Mouse (Mus musculus) right cerebral cortex, postnatal 4 days (tissue): ENCODE results near the gene Tpcn2.

Experiments
- DNase-seq: peaks from one replicate; pipeline ENCODE4 v3.0.0-alpha.2; 2022

Tpcn2 gene

DNA sequence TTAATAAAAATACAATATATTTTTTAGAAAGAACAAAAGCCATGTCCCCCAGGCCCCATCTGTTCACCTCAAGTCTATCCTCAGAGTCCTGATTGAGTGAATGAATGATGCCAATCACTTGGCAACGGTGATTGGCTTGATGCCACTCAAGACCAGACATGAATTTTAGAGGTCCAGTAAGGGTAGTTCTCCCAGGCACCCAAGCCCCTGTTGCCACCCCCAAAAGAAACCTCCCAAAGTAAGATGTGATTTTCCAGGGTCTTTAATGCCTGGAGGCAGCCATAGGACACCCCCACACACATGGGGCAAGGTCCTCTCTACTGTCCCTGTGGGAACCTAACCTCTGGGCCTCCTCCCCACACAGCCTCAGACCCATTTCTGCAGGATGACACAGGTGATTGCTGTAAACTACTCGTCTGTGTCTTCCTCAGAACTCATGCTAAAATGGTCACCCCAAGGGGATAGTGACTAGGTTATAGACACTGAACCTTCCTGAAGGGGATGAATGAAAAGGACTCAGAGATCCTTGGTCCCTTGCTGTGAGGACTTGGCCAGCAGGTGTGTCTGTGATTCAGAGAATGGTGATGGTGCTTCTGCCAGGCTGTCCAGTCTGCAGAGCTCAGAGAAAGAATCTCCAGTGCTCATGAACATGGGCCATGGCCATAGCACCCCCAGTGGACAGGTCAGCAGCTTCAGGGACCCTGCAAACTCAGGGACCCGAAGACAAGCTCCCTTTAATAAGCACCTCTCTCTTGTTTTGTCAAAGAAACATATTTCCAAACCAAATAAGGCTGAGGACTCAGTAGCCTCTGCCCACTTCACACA lies 15.1 kb upstream of the Tpcn2 start:
- no peak for DNase-seq

DNA sequence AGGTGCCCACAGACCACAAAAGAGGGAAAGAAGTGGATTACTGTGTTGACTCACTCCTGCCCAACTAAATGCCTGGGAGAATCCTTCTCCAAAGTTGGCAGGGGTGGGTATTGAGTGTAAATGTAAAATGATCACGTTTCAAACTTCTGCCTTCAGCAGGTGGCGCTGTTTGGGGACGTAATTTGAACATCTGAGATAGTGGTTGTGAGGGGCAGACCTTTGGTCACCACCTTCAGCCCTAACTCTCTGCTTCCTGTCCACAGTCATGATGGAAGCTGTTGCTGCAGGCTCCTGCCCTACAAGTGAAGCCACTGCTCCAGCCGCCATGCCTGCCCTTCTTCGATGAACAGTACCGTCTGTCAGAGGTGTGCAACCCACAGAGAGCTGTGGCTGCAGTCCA lies 10.0 kb upstream of the Tpcn2 start:
- DNase-seq: no peak

DNA sequence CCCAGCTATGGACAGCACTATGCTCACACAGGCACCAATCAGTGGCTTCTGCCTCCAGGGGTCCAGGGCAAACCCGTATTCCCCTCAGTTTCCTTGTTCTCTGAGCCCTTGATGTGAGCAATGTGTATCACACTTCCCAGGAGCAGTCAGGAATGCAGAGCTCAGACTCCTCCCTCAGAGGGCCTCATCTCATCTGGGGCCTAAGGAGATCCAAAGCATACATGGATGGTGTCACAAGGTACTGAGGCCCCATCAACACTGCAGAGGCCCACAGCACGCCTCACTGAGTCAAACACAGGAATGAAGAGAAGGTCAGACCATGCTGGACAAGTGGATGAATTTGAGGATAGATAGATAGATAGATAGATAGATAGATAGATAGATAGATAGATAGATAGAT lies 8.9 kb upstream of the Tpcn2 start:
- DNase-seq: no peak

DNA sequence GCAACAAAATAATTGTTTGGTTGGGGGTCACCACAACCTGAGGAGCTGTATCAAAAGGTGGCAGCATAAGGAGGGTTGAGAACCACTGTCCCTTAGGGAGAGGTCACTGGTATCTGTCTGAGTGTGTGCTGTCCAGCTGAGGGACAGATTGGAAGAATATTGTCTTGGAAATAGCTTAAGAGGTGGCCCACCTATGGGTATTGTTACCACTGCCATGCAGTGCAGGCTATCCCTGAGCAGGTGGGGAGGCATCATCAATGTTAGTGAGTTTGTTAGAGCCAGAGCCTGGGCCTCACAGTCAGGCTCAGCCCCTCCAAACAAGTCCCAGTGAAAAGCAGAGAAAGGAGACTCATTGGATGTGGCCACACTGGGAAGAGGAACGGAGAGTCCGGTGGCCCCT lies 8.0 kb upstream of the Tpcn2 start:
- no peak for DNase-seq

DNA sequence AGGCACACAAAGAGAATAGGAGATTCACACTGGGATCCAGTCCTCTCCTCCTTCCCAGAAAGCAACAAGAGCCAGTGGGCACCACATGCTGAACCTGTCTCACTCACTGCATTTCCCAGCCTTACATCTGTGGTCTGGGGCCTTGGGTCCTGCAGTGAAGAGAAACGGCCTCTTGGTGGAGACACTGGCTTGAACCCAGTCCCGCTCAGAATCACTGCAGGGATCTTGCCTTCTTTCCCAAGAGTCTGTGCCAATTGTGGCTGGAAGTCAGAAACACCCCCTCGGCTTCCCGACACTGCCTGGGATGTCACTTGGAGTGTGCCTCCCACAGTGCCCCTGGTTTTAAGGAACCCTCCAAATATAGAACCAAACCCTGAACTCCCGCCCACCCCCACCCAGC lies 5.5 kb upstream of the Tpcn2 start:
- DNase-seq: no peak

DNA sequence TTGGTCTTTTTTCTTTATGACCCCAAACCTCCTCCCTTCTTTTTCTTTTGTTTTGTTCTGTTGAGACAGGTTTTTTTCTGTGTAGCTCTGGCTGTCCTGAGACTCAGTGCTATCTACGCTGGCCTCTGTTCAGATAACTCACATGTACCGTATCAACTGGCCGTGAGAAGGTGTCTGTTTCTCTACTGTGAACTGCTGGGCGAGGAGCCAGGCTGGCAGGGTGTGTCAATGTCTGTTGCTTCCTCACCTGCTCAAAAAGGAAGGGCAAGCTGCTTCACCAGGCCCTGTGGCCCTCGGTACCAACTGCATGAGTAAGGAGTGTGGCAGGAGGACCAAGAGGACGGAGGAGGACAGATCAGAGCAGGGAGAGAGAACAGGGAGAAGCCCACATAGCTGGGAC lies 3.6 kb upstream of the Tpcn2 start:
- DNase-seq: no peak

DNA sequence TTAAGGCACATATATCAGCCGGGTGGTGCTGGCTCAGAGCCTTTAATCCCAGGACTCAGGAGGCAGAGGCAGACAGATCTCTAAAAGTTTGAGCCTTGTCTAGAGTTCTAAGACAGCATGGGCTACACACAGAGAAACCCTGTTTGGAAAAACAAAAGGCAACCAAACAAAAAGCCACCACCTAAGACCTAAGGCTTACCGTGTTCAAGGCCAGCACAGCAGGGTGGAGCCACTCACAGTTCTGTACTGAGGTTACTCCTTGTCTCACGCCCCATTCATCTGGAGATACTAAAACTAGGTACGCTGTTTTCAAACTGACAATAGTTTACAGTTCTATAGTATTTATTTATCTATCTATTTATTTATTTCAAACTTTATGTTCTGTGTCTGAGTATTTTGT lies 1.7 kb upstream of the Tpcn2 start:
- DNase-seq: no peak

DNA sequence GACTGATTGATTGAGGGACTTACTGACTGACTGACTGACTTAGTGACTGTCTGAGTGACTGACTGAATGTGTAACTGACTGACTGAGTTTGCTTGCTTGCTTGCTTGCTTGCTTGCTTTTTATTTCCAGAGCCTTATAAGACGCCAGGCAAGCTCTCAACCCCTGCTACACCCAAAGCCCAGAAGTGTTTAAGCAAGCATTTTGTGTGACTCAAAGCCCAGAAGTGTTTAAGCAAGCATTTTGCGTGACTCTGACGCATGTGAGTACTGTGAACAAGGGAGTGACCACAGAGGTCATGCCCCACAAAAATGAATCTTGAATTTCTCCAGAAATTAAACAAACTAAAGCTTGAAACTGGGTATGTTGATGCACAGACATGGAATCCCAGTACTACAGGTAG lies 482 bp upstream of the Tpcn2 start:
- DNase-seq: no peak

DNA sequence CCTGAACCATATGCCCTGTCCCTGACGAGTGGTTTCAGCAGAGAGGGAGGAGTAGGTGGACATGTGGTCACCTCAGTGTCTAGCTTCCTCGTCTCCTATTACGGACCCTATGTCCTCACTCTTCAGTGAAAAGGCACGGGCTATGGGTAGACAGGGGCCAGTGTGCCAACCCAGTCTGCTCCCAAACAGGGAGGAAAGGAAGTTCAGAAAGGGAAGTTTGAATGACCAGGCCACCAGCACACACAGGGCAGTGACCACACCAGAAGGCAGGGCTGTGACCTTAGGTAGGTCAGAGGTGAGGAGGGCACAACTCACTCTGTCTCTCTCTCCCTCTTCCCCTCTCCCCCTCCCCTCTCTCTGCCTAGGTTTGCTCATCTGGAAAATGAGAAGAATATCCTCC lies 770 bp downstream of the Tpcn2 start:
- no peak for DNase-seq

DNA sequence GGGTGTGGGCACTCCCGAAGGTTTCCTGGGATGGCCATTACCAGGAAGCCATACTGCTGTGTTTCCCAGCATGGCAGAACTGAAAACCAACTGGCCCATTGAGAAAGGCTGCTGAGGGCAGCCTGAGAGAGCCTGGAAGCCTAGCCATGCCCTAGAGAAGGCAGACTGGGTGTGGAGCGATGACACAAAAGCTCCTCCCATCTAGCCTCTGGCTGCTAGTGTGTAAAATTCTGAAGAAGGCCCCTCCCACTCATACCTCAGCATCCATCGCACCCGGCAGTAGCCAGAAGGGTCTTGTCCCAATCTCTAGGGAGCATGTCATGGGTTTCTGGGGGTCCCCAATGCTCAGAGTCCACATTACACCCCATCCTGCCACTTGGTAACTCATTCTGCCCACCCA lies 2.4 kb downstream of the Tpcn2 start:
- DNase-seq: no peak

DNA sequence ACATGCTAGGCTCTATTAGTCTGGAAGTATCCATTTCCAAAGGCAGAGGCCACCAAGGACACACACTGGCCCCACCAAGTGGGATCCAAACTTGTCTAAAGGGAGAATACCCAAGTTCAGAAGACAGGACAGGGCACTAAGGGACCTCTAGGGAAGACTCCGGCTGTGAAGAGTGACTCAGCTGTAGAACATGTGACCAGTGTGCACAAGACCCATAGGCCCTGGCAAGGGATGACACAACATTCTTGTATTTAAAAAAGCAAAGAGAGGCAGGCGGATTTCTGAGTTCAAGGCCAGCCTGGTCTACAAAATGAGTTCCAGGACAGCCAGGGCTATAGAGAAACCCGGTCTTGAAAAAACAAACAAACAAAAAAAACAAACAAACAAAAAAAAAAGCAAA lies 8.3 kb downstream of the Tpcn2 start:
- DNase-seq: no peak

DNA sequence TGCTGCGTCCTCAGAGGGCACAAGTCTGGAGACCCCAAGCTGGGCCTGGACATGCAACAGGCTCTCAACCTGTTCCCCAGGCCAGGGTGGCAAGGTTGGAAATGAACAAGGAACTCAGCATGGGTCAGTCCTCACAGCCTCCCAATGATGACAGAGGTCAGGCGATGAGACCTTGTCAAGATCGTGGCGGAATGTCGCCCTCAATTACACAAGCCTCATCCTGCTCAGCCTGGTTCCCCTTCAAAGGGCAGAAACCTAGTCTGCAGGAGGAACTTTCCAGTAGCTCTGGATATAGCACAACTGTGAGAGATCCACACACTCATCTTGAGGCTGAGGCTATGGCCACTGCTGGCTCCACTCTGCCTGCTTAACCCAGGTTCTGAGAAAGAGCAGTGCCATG lies 12.9 kb downstream of the Tpcn2 start:
- no peak for DNase-seq

DNA sequence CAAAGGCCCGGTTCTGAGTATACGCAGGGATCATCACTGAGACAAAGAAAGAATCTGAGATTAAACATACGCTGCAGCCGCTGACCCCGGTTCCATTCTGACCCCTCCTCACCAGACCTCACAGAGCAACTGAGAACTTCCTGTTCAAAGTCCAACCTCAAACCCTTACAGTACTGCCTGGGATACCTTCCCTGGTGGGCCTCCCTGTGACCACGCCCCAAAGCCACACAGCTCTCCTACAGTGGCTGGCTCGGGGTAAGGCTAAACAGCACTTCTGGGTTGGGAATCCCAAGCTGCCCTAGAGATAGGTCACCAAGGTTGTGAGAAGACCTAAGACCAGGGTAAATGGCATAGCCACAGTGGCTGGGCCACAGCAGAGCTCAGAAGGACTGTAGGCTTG lies 14.9 kb downstream of the Tpcn2 start:
- DNase-seq: no peak

DNA sequence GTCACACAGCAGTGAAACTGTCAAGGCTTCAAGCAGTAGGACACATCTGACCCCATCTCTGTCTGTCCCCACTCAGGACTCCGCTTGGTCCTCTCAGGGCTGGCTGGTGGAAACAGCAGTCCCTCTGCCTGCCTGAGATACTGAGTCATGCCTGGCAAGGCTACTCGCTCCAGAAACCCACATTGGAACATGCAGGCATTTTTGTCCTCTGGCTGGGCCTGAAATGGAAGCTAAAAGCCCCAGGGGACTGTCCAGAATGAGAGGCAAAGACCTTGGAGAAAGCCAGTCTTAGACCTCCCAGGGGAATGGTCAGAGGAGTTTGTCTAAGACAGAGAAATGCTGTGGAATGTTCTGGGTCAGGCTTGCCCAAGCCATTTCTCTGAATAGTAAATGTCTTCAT lies 17.8 kb downstream of the Tpcn2 start:
- no peak for DNase-seq

DNA sequence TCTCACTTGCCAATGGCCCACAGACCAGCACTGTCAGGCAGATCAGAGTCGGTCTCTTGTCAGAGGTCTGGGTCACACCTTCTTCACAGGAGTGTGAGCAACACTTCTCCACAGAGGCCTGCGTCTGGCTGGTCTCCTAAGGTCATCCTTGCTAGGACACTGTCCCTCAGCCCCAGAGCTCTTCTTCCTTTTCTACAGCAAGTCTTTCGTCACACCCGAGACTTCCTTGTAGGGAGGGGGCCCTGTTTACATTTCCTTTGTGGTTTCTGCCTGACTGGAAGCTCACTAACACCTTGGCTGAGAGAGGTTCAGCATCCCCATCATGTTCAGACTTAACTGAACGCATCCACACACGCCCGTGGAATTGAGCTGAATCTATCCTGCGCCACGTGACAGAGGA lies 19.6 kb downstream of the Tpcn2 start:
- no peak for DNase-seq

DNA sequence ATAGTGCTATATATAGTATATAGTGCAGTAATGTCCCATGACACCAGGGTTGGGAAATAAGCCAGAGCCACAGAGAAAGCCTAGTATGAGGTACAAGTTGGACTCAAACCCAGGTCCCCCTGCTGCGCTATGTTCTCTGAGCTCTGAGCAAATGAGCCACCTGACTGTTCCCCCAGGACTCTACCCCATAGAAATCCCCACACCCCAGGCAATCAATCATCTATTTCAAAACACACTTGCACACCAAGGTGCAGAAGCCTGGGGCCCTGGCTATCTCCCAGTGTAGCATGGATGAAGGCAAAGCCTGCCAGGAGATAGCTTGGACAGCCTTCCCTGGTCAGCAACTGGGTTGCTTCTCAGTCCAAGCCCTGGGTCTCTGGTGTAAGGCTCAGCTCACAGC lies 27.7 kb downstream of the Tpcn2 start:
- no peak for DNase-seq

DNA sequence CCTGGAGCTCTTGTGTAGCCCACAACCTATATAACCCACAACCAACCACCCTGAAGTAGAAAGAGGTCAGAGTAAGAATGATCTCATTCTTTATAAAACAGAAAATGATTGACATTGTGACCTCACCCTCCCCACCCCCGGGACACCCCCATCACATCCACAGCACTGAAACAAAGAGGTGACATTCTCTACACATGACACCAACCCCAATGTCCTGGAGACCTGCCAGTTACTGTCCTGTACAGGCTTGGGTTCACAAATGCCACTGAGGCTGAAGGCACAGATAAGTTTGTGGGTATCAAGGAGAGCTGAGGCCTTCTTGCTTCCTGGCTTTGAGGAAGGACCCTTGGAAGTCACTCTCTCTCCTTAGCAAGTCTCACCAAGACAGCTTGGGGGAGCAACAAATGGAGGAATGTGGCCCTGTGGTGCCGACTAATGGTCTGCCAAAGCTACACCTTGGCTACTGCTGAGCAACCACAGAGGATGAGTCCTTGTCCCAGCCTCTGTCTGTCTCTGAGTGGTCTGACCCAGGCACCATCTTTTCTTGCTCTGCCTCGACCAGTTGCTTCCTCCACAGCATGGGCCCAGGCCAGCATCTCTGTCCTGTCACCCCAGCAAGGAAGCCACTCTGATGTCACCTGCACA lies 29.7 kb downstream of the Tpcn2 start:
- DNase-seq: no peak

DNA sequence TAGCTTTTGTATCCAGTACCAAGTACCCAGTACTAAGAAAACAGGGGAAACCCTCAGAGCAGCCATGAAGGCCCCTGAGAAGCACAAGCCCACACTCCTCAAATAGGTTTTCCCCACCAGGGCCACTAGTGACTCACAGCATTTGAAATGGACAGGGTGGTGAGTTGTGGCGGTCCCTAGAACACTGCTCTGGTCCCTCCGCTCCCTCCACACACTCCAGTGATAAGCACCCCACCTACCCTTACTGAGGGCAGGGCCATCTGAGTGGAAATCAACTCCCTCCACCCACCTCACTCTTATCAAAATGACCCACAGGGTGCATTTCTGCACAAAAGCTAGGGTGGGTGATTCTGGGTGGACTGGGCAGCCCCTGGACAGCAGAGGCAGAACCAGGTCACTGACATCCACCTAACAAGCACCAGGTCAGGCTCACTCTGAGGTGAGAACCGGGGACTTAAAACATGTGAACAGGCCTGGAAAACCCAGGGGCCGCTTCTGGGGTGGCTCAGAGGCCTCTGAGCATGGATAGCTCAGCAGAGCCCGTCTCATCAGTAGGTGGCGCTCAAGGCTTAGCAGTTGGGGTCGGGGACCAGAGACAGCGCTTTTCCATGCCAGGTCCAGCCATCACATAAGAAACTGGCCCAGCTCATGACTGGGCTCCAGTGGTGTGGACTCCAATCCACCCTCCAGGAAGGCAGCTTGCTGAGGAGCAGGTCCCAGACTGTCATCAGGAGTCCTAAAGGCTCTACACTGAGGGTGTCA lies 30.9 kb downstream of the Tpcn2 start:
- peak; percentile 86 for DNase-seq

DNA sequence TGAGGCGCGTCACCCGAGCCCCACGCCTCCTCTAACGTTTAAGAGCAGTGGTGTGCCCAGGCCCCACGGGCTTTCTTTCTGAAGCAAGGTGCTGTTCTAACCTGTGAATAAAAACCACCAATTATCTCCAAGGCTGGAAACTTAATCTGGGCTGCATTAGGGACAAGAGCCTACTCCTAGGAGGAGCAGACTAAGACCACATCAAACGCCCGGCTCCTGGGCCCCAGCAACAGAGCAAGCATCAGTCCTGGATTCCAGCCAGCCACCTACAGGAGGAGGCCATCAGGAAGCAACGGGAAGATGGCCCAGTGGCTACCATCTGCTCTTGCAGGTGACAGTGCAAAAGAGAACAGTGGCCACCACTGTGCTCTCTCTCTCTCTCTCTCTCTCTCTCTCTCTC lies 33.6 kb downstream of the Tpcn2 start:
- DNase-seq: no peak

DNA sequence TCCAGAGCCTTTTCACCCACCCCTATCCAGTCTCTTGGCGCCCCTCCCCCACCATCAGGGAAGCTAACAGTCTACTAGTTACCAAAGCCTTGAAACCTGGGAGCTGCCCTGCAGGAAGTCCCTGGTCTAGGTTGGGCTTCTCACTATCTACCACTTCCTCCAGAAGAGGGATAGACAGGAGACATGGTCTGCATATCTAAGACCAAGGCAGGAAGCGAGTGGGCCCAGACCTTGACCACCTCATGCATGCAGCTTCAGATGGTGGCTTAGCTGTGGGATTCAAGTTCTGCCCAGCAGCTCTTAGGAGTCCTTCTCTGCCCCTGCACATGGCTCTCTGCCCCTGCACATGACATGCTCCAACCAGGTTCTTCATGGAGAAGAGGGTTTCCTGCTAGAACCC lies 34.9 kb downstream of the Tpcn2 start:
- no peak for DNase-seq

DNA sequence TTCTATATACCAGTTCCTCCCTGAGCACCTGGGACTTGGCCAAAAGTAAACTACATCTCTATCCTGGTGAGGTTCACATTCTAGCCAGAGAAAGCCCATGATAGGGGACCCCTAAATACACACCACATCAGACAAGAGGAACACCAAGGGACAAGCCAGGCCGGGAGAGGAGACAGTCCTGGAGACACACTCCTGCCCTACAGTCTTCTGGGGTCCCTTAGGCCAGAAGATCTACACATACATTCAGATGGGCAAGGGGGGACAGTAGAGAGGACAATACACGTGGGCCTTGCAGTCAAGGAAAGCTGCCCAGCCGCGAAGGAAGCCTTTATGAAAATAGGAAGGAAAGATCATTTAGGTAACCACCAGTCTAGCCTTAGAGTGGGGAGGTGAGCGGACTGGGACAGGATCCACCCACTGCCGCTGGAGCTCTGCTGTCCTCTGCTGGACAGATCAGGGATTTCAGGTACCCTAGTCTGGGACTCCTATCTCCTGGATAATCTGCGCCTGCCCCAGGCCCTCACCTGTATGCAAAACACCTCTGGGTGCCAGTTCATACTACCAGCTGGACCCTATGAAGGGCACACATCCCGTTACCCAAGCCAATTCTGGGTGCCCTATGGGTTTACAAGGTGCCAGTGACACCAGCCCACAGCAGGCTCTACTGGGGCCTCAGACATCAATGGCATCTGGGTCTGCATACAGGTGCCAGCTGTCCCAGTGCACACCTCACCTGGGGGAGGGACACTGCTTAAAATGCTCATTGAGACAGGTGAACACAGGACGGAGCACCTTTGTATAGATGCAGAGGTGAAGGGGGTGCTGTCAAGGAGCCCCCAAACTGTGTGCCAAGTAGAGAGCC lies 40.7 kb downstream of the Tpcn2 start:
- peak; percentile 84 for DNase-seq

DNA sequence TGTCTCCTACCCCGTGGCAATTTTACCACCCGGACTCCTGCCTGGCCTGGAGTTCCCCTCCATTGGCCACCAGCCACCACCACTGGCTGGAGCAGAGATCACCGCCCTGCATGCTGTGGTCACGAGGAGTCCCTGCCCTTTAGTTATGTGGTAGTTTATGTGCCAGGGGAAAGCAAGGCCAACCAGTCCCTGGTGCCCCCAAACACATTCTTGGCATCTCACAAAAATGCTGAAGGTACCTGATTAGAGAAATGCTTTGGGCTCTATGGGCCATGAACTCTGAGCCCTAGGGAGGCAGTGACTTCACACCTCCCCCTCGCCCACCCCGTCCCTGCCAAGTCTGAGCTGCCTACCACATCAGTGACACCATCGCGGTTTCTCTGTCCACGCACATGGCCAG lies 41.8 kb downstream of the Tpcn2 start:
- DNase-seq: no peak

DNA sequence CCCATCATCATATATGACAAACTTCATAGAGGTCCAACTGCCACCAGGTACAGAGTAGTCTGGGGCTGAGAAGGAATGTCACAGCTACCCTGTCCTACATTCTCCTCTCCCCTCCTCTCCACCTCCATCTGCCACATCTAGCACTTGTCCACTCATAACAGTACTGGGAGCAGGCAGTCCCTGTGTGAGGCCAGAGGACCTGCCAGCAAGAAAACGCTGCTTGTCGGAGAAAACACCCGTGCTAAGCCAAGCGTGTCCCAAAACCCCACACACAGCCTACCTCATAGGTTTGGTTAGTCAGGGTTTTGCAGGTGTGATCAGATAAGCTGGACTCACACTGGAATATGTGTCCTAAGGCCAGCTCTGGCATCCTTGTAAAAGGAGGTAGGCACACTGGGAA lies 42.9 kb downstream of the Tpcn2 start:
- no peak for DNase-seq
